Mouse (Mus musculus): ENCODE results near the gene Miga2.

Gene Miga2

DNA sequence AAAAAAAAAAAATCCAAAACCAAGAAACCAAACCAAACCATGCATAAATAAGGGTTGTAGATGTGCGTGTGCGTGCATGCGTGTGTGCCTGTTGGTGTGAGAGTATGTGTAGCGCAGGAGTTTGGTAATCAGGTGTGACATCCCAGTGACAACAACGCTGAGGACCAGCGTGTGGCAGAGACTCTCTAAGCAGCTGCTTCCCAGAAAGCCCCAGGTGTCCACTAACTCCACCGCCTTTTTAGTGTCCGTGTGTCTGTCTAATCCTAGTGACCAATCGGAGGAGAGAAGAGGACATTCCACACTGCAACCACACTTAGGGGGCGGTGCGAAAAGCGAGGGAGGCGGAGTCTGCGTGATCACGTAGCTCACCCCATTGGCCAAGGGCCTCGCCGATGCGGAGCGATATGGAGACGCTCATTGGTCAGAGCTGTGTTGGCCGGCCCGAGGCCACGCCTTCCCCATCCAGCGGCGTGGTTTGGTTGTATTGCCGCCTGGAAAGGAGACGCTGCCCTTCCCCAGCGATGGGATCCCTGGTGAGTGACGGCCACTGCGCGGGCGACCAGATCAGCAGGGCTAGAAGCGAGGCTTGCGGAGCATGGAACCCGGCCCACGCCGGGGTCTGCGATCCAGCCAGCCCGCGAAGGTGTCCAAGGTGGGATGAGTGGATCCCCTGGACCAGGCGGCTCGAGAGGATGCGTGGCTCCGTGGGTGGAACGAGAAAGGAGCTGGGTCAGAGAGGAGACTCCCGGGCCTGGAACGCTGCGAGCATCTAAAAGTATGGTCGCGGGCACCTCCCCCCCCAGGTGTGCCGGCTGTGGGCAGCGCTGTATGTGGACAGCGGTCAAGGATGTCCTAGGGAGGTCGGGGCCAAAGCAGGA, at the start of gene Miga2:
Gene Miga2, plus strand, starts transcription at position 461 of the 878 bp plus-strand sequence.
- DNase-seq (ENCODE audit: low read depth, low spot score), result peak; percentile 99

DNA sequence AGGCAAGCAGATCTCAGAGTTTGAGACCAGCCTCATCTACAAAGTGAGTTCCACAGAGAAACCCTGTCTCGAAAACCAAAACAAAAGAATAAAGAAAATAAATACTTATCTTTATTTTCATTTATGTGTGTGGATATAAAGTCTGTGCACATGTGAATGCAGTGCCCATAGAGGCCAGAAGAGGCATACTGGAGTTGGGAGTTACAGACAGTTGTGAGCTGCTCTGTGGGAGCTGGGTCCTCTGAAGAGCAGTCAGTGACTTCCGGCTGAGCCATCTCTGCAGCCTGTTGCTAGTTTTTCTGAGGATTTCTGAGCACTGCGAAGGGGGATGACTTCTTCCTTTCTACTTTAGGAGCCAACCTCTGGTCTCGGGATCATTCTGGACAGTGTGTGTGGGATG, 47.9 kb upstream of the Miga2 start:
- no peak for DNase-seq (ENCODE audit: low read depth, low spot score)

DNA sequence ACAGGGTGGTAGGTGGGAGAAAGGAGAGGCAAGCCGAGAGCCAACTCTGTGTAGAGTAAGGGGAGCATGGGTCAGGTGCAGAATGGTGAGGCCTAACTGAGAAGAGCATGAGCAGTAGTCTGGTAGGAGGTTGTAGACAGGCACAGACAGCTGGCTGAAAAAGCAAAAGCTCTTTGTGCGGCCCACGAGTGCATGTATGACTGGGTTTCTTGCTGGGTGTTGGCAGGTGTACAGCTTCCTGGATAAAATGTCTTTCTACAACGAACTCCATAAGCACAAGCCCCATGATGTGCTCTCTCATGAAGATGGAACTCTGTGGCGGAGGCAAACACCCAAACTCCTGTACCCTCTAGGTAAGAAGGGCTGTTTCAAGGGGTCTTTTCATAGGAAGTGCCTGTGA, 47.1 kb upstream of the Miga2 start:
- no peak for DNase-seq (ENCODE audit: low read depth, low spot score)

DNA sequence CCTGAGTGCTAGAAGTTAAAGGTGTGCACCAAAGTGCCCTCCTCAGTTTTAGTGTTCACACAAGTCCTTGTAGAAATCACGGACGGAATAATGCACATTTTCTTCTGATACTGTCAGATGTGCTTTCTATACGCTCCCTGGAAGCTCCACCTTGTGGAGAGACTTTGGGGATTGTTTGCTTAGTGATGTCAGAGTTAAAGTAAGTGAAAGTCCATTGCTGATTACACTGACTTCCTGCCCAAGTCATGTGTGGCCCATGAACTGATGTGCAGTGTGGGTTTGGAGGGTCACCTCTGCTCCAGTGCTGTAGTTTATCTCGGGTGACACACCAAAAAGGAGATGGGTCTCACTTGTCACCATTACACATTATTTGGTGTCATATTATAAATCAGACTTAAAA, 44.8 kb upstream of the Miga2 start:
- no peak for DNase-seq (ENCODE audit: low read depth, low spot score)

DNA sequence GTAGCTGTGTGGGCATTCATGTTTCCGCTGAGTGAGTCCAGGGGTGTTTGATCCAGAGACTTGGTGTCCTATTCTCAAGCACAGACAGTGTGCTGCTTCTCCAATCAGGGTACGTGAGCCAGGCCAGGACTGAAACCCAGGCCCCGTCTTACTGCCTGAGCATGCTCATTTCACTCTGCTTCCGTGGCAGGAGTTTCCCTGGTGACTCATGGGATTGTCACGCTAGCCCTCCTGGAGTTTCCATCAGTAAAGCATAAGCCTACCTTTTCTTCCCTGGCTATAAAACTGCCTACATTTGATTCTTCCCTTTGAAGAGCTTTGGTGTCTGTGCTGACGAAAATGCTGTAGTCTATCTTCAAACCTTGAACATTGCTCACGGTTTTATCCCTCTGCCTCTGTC, 40.9 kb upstream of the Miga2 start:
- DNase-seq (ENCODE audit: low read depth, low spot score), result no peak

DNA sequence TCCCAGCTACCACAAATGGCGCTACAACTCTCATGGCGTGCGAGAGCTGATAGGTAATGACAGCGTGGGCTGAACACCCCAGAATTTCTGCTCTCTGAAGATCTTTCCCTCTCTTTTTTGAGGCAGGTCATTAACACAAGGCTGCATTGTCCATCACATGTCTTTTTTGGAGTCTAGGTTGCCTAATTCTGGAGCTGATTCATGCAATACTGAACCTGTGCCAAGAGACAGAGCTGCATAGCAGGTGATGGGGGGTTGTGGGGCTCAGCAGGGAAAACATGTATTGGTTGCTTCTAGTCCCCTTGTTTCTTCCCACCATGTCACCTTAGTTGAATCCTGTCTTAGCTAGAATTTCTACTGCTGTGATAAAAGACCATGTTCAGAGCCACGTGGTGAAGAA, 38.7 kb upstream of the Miga2 start:
- DNase-seq (ENCODE audit: low read depth, low spot score), result no peak

DNA sequence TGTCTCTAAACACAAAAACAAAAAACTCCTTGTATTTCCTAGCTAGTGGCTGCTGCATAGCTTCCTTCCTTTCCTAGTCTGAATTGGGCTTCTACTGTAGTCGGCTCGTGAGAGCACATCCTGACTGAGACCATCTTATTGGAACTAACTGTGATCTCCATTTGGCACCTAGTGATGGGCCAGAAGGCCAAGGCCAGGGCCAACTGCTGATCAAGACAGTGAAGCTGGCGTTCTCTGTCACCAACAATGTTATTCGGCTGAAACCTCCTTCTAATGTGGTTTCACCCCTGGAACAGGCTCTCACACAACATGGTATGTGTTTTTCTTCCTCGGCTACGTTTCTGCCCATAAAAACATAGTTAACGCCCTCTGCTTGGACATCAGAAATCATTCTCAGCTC, 36.8 kb upstream of the Miga2 start:
- no peak for DNase-seq (ENCODE audit: low read depth, low spot score)

DNA sequence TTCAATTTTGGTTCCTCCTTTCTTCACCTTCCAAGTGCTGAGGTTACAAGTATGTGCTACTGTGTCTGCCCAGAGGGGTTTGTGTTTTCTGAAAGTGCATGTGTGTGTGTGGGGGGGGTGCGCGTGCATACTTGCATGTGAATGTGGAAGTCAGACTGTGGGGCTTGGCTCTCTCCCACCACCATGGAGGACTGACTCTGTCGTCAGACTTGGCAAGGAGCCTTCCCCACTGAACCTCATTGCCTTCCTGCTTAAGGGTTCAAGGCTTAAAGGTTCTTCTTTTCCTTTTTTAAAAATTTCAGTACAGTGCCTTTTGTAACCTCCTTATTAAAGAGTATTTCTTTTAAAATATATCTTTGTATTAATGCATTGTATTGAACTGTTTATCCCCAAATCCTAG, 35.2 kb upstream of the Miga2 start:
- DNase-seq (ENCODE audit: low read depth, low spot score), result no peak

DNA sequence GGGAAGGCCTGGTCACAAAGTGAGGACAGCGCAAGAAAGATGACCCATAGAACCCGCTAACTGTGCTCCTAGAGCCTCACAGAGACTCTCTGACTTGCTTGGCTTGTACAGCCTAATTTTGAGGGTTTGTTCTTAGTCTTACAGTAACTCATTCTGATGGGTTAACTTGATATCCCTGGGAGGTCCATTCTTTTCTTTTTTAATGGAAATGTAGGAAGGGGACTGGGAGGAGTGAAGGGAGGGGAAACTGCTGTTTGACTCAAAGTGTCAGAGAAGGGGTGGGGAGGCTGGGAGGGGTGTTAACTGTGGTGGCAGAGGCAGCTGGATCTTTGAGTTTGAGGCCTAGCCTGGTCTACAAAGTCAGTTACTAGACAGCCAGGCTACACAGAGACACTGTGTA, 28.7 kb upstream of the Miga2 start:
- no peak for DNase-seq (ENCODE audit: low read depth, low spot score)

DNA sequence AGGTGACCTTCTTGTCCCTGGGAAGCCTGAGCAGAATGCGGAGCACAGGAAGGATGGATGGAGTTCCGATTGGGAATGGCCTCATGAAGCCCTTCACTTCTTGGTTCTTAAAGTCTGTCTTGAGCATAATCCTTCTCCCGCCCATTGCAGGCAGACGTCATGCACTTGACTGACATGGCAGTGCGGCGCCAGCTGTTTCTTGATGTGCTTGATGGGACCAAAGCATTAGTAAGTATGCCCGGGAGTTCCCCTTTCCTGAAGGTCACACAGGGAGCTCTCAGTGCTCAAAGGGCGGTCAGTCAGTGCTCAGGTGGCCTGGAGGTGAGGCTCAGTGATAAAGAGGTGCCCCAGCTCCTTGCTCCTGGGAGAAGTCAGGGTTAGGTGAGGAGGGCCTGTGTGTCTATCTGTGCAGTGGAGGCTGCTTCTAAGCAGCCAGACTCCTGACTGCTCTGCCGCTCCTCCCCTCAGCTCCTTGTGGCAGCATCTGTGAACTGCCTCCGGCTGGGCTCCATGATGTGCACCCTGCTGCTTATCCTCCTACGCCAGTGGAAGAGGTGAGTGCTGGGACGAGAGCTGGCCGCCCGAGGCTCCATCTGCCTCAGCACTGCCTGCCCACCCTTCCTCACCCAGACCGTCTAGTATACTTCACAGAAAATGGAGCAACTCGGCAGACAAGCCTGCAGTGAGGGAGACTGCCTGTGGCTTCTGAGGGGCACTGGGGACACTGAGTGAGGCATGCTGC, 27.7 kb upstream of the Miga2 start:
- no peak for DNase-seq (ENCODE audit: low read depth, low spot score)

DNA sequence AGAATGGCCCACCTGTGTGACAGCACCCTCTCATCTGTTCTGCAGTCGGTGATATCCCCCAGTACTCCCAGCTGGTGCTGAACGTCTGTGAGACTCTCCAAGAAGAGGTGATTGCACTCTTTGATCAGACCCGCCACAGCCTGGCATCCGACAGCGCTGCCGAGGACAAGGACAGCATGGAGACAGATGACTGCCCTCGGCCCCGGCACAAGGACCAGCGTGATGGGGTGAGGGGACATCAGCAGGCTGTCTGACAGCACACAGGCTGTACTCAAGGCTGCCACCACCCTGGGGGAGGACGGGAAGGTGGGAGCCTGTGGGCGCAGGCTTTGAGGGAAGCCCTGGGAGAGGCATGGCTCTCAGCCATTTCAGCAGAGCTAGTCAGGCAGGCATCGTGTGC, 26.9 kb upstream of the Miga2 start:
- DNase-seq (ENCODE audit: low read depth, low spot score), result no peak

DNA sequence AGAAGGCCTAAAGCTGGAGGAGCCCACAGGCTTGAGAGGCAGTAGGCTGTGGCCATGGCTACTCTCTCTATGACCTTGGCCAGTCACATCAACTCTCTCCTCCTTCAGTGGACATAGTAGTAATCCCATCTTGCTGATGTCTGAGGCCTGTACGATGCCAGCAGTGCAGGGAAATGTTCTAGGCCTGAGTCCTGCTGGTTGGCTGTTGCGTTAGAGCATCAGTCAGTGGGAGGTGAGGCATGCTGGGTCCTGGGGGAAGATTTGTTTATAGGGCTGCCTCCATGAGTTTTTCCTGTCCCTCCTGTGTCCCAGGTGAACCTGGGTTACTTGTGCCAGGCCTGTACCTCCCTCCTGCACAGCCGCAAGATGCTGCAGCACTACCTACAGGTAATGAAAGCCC, 22.0 kb upstream of the Miga2 start:
- DNase-seq (ENCODE audit: low read depth, low spot score), result no peak

DNA sequence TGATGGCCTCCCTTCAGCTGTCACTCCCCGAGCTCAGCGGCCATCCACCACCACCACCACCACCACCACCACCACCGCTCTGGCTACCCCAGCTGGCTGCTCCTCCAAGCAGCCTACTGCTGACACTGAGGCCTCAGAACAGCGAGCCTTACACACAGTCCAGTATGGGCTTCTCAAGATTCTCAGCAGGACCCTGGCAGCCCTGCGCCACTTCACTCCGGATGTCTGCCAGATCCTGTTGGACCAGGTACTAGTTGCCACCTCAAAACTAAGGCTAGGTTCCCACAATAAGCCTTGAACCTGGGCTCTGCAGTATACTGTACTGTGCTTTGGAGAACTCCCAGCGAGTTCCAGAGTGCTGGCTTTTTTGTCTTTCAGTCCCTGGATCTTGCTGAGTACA, 21.5 kb upstream of the Miga2 start:
- DNase-seq (ENCODE audit: low read depth, low spot score), result no peak

DNA sequence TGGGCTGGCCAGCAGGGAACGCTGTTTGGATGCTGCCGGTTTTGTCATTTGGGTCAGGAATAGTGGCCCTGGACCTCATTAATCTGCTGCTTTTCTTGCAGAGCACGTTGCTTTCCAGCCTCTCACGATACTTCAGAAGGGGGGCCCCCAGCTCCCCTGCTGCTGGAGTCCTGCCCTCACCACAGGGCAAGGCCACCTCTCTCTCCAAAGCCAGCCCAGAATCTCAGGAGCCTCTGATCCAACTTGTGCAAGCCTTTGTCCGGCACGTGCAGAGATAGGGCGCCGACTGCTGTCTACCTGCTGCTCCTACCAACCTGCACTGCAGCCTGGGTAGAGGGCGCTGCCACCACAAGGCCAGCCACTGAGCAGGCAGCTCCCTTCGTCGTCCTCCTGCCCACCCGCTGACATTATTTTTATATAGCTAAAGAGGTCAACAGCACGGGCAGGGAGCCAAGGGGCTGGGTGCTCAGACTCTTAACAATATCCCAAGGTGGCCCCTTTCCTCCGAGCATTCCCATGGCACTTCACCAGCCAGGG, 20.4 kb upstream of the Miga2 start:
- no peak for DNase-seq (ENCODE audit: low read depth, low spot score)

DNA sequence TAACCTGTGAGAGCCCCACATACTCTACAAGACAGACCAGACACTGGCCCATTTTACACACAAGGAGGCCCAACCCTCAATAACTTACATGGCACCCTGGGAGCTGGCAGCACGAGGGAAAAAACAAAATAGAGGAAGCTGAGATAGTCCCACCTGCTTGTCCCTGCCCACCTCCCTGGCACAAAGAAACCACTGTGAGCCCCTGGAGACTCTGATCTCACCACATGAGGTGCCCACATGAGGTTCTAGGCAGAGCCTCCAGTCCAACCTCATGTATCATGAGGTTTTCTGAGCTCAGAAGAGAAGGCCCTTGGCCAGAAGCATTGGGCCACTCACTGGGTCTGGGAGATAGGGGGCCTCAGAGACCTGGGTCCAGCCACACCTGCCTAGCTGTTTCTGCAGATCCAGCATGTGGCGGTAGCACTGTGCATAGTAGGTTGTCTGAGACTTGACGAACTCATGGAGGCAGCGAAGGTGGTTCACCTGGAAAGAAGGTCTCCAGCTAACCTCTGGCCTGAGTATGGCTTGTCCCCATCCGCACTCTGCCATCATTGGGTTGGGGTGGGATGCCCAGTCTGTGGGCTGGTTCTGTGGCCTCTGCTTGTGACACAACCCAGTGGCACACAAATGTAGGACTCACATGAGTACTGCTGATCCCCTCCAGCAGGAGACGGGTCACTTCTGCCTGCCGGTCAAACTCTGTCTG, 17.9 kb upstream of the Miga2 start:
- DNase-seq (ENCODE audit: low read depth, low spot score), result no peak

DNA sequence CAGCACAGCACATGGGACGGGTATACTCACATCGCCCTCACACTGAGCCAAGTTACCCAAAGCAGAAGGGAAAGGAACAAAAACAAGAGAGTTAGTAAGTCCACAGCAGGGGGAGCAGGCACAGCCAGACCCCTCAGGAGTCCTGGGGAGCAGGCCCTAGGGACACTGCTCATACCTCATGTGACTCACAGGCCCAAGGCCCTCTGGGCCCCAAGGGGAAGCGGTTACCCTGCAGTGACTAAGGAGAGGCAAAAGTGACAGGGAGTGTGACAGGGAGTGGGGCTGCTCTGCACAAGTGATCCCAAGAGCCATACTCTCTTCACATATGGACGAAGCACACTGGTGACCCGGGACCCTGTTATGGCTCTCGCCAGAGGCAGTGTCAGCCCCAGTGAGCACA, 14.8 kb upstream of the Miga2 start:
- DNase-seq (ENCODE audit: low read depth, low spot score), result no peak

DNA sequence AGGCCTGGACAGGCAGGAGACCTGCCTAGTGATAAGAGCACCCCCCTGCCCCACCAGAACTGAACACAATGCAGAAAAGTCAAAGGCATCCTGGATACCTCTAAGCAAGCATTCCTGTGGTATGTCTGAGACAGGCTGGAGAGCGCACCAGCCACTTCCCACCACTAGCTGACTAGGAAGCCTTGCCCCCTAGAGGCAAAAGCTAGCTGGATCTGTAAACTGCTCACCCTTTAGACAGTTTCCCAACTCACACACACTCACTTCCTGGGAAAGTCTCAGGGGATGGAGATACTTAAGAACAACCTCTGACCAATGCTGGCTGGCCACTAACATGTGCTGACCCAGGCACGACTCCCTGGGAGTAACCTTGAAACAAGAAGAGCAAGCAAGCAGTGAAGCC, 12.9 kb upstream of the Miga2 start:
- no peak for DNase-seq (ENCODE audit: low read depth, low spot score)

DNA sequence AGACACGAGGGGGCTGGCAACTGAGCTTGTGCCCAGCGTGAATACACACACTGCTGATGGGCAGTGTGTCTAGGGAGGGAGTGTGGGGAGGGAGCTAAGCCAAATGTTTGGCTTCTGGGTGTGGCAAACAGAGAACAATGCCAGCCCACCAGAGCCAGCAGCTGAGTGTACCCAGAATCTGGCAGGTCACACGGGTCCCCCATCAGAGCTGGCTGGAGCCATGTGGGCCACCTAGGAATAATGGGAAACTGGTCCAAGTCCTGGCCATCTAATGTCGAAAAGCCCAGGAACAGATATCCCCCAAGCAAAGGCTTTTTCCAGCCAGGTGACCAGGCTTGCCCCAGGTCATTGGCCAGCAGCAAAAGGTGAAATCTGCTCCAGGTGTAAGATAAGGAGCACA, 8.2 kb upstream of the Miga2 start:
- no peak for DNase-seq (ENCODE audit: low read depth, low spot score)

DNA sequence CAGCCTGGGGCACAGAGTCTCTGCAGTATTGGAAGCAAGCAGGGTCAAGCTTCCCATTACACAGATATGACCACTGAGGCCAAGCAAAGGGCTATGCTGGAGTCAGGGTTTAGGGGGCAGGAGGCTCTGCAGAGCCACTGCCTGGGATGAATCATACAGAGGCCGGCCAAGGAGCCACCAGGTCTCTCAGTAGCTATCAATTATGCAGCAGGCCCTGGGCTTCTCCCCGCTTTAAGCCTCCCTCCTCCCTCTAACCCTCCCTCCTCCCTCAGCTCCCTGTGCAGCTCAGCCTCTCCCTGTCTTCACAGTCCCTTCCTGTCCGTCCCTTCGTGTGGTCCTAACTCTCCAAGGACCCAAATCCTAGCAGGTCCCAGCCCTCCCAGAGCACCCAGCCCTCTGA, 7.8 kb upstream of the Miga2 start:
- no peak for DNase-seq (ENCODE audit: low read depth, low spot score)

DNA sequence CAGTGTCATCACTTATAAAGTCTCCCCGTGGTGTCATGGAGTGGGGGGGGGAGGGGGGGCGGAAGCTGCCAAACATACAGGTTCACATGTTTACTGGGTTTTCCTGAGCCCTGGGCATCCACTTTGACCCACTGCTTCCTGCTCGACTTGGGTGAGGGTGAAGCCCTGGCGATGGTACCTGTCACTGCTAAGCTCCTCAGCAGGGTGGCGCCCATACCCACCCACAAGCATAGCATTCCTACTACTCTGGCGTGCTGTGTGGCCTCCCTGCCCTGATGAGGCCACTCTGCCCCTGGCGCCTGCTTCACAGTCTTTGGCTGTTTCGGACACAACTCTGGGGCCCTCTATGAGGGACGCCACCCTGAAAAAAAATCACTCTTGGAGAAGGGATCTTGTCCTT, 7.1 kb upstream of the Miga2 start:
- DNase-seq (ENCODE audit: low read depth, low spot score), result no peak

DNA sequence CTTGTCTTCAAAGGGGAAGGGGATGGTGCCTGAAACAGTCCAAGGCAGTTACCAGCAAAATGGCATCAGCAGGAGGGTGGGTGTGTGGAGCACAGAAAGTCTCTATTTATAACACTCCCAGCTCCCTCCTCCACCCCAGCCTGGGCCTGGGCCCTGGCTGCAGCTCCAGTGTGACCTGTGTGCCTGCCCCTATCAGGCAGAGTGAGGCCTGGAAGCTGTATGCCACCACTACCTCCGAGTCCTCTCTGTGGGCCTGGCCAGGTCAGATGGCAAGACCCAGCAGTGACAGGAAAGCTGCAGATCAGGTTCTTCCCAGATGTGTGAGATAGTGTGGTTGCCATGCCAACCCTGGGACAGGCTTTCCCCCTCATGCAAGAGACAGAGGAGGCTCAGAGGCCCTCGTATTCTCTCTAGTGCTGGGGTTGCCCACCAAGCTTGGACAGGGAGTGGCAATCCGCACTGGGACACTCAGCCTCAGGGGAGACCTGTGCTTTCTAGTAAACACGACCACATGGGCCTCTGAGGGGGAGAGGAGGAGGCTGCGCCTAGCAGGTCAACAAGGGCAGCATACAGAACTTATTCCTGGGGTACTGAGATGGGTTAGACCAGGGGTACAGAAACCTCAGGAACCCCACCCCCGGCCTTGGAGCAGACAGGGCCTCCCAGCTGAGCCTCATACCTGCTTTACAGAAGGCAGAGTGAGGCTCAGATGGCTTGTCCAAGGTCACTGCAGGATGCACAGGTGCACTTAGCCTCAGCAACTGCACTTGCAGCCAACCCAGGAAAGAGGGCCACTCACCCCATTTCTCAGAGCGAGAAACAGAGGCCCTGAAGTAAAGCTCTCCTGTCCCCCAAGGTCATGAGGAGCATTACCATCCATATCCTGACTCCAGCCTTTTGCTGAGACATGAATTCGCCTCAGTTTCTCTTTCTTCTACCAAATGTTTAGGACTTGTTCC, 6.2 kb upstream of the Miga2 start:
- no peak for DNase-seq (ENCODE audit: low read depth, low spot score)

Data from retina, postnatal 7 days (tissue).